Mouse (Mus musculus): ENCODE data around the gene Rnf207.

- TF ChIP-seq CTCF (IDR thresholded peaks at IDR 0.05; ENCODE audit: extremely low read depth, insufficient read length, insufficient replicate concordance, low read depth, low read length) (no peak), POLR2A (IDR thresholded peaks at IDR 0.05; ENCODE audit: low read depth, low read length) (no peak)
Observed at GRCm38 (mm10) chr4:152298836-152299235, 20.0 kb downstream of the Rnf207 start.
